Mouse (Mus musculus) cortical plate, adult 2 months (tissue): ENCODE results near the gene Arhgap17.

Experiments
- CTCF ChIP-seq: fragments of 200-500 bp; IDR thresholded peaks from 2 replicates; pipeline ENCODE4 v1.5.1; 2011; ENCODE audit warnings: mild to moderate bottlenecking, control low read depth, low read length; ENCODE audit not compliant: insufficient read depth; ENCODE audit errors: extremely low read depth
- POLR2A ChIP-seq: fragments of 200-500 bp; IDR thresholded peaks from 2 replicates; pipeline ENCODE4 v1.6.1; 2011; ENCODE audit warnings: mild to moderate bottlenecking, low read length, control low read depth; ENCODE audit not compliant: insufficient read depth; ENCODE audit errors: extremely low read depth

DNA sequence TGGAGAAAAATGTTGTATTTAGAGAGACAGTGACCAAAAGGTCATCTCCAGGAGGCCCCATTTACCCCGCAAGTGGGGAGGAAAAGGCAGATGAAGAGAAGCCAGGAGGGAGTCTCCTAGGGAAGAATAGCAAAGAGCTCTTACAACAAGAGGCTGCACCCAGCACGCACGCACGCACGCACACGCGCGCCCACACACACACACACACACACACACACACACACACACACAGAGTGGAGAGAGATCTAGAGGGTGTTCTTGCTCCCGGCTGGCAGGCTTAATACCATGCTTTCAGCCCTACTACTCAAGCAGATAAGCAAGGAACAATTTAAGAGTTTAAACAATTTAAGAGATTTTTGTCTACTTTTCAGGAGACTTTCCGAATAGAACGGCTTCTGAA, 19.9 kb downstream of the Arhgap17 start:
- TF ChIP-seq POLR2A (no peak), CTCF (no peak)
